Comparison of ENCODE assay signal across 7 mouse cellular contexts in genomic region chr2:26315925-26316311, GRCm38 (mm10). TPM values are rescaled to one million over a fixed set of nuclear protein-coding genes. Genes with fewer than 3 reads are reported as not detected.
DNase-seq lines count a peak whose midpoint lies in the region; ATAC-seq and TF ChIP-seq lines count a peak whose summit lies in the region.

No protein-coding gene starts in this region.

- no peak for TF ChIP-seq CTCF in MEL (IDR thresholded peaks at IDR 0.05 in 2 of 3, conservative IDR thresholded peaks at IDR 0.05 in 1 of 3; ENCODE audit: control insufficient read depth in 1 of 3, insufficient read depth in 1 of 3, low read depth in 2 of 3, low read length in 3 of 3, poor library complexity in 1 of 3, severe bottlenecking in 1 of 3)
- TF ChIP-seq CTCF in embryonic fibroblast, embryonic 13.5 days (IDR thresholded peaks at IDR 0.05; ENCODE audit: borderline replicate concordance, insufficient read depth, low read length) = no peak

- peak overlapping the region; percentile 61 to 64 for H3K4me3 ChIP-seq in MEL (ENCODE audit: control insufficient read depth in 1 of 2, insufficient read depth in 1 of 2, low read depth in 2 of 2, low read length in 2 of 2)
- peak overlapping the region; percentile 68 for H3K4me3 ChIP-seq in embryonic fibroblast, embryonic 13.5 days (ENCODE audit: insufficient read depth, low read length)

- no peaks in the 10 kb centered on the region for H3K79me2 ChIP-seq in MEL (ENCODE audit: control insufficient read depth, insufficient read depth, low read length, poor library complexity)

- H3K9me3 ChIP-seq in MEL (replicated peaks; ENCODE audit: insufficient read depth, low read length) = no peaks in the 10 kb centered on the region

- peak overlapping the region; percentile 58 for H3K9ac ChIP-seq in MEL (ENCODE audit: control insufficient read depth, low read depth, low read length, poor library complexity, severe bottlenecking)

- H3K4me1 ChIP-seq in MEL (ENCODE audit: control insufficient read depth in 1 of 2, insufficient read depth in 2 of 2, low read length in 2 of 2) = no peaks in the 10 kb centered on the region; a peak in 1 of 4 replicates
- H3K4me1 ChIP-seq in embryonic fibroblast, embryonic 13.5 days (ENCODE audit: control insufficient read depth, insufficient read depth, low read length) = peaks cover 8% of the 10 kb centered on the region; the same call in 1 of the 2 replicates

- H3K27ac ChIP-seq in MEL (ENCODE audit: control insufficient read depth, low read depth, low read length) = no peak overlapping the region
- peak overlapping the region; percentile 89 for H3K27ac ChIP-seq in embryonic fibroblast, embryonic 13.5 days (ENCODE audit: insufficient read depth, low read length)

- ATAC-seq in megakaryocyte progenitor cell, adult 5-6 weeks (replicated peaks; ENCODE audit: poor library complexity) = peak; percentile 32; the same call in 1 of the 2 replicates

- no peak for TF ChIP-seq RAD21 in MEL (IDR thresholded peaks at IDR 0.05; ENCODE audit: low read depth, low read length)

- TF ChIP-seq POLR2A in MEL (IDR thresholded peaks at IDR 0.05; ENCODE audit: control insufficient read depth in 1 of 2, insufficient read depth in 1 of 2, low read depth in 1 of 2, low read length in 2 of 2, poor library complexity in 1 of 2) = no peak
- TF ChIP-seq POLR2A in embryonic fibroblast, embryonic 13.5 days (IDR thresholded peaks at IDR 0.05; ENCODE audit: low read depth, low read length) = no peak

- peaks cover 0 to 2% of the 10 kb centered on the region in 2 experiments; a peak in 3 of 4 replicates for H3K27me3 ChIP-seq in MEL (ENCODE audit: control insufficient read depth in 1 of 2, insufficient read depth in 2 of 2, low read length in 2 of 2)

- no peak for TF ChIP-seq EP300 in MEL (IDR thresholded peaks at IDR 0.05; ENCODE audit: low read depth in 1 of 2, low read length in 2 of 2)

- H3K36me3 ChIP-seq in MEL (ENCODE audit: control insufficient read depth in 1 of 2, insufficient read depth in 2 of 2, low read length in 2 of 2) = no peaks in the 10 kb centered on the region

- intact Hi-C loops in left cerebral cortex, postnatal 25 days (cut with DNase I) = loop anchor here (10.0 kb wide), 1 partner anchor 589 kb away; the partner anchor contains the start of gene Surf6

- DNase-seq in MEL (ENCODE audit: low read depth, low spot score) = peak; percentile 26
- peak; percentile 62 for DNase-seq in adrenal gland, postnatal 10 days
- peak; percentile 65 for DNase-seq in heart, postnatal 4 days
- peak; percentile 46 to 48 for DNase-seq in left cerebral cortex, postnatal 25 days (ENCODE audit: low spot score in 2 of 2)
- peak; percentile 59 for DNase-seq in testis, postnatal 14 days (ENCODE audit: low spot score)

TF ChIP-seq in MEL, 35 proteins besides CTCF, POLR2A, EP300 and RAD21:
- TF ChIP-seq MYC (IDR thresholded peaks at IDR 0.05; ENCODE audit: low read depth, low read length) (no peak), SMC3 (IDR thresholded peaks at IDR 0.05; ENCODE audit: low read depth, low read length) (no peak), MAX (IDR thresholded peaks at IDR 0.05; ENCODE audit: low read length) (no peak), NRF1 (IDR thresholded peaks at IDR 0.05; ENCODE audit: insufficient read depth, low read depth, low read length, poor library complexity, severe bottlenecking) (no peak), POLR2AphosphoS2 (IDR thresholded peaks at IDR 0.05; ENCODE audit: low read length) (no peak), ZMIZ1 (IDR thresholded peaks at IDR 0.05; ENCODE audit: low read depth, low read length) (no peak), HCFC1 (IDR thresholded peaks at IDR 0.05; ENCODE audit: low read depth, low read length) (no peak), ZC3H11A (IDR thresholded peaks at IDR 0.05; ENCODE audit: low read depth, low read length) (no peak), KAT2A (conservative IDR thresholded peaks at IDR 0.05; ENCODE audit: low read depth, low read length) (no peak), SIN3A (IDR thresholded peaks at IDR 0.05; ENCODE audit: low read length) (no peak), GATA1 (IDR thresholded peaks at IDR 0.05; ENCODE audit: low read depth, low read length) (no peak), MYB (IDR thresholded peaks at IDR 0.05; ENCODE audit: low read depth, low read length) (no peak), MEF2A (IDR thresholded peaks at IDR 0.05; ENCODE audit: extremely low read depth, insufficient replicate concordance, low read depth, low read length, poor library complexity, severe bottlenecking) (no peak), TAL1 (IDR thresholded peaks at IDR 0.05; ENCODE audit: low read length) (no peak), CHD1 (IDR thresholded peaks at IDR 0.05; ENCODE audit: low read depth, low read length) (no peak), BHLHE40 (IDR thresholded peaks at IDR 0.05; ENCODE audit: borderline replicate concordance, low read depth, low read length) (no peak), MXI1 (IDR thresholded peaks at IDR 0.05; ENCODE audit: low read depth, low read length) (no peak), ETS1 (IDR thresholded peaks at IDR 0.05; ENCODE audit: low read depth, low read length) (no peak)

RNA-seq across cellular contexts. Expression of gene Gpsm1, which starts 0.6 kb away (rescaled TPM):
- 1.4 and 1.7 TPM in 2 replicates for total RNA-seq in MEL (2012; rRNA removed)
- 1 to 10 TPM in 1 of 2 experiments, not detected in 1; 6.9 TPM for polyA plus RNA-seq in MEL (2012; ENCODE audit: insufficient read depth in 1 of 2, insufficient read length in 2 of 2, low read depth in 1 of 2, low replicate concordance in 2 of 2, missing spikeins in 1 of 2)
- 10 to 100 TPM; 15.7 to 19.3 TPM for total RNA-seq in adrenal gland, postnatal 10 days (2021)
- 22.1 and 26.8 TPM in 2 replicates for polyA plus RNA-seq in embryonic fibroblast, embryonic 13.5 days (2011; ENCODE audit: insufficient read length, low read depth, missing spikeins)
- total RNA-seq in heart, postnatal 4 days (2021) = 100 to 1,000 TPM; 142 to 153 TPM
- 10 to 100 TPM; 48.7 to 51.4 TPM for total RNA-seq in left cerebral cortex, postnatal 25 days (2021)
- 6.7 and 7.1 TPM in 2 replicates for total RNA-seq in megakaryocyte progenitor cell, adult 5-6 weeks (2015)
- total RNA-seq in megakaryocyte progenitor cell, adult 5-6 weeks (2017) = 7.4 and 11.9 TPM in 2 replicates

RNA-seq across cellular contexts. Expression of gene Ccdc187, which starts 21.6 kb away (rescaled TPM):
- total RNA-seq in MEL (2012; rRNA removed) = not detected in 2 replicates
- polyA plus RNA-seq in MEL (2012; ENCODE audit: insufficient read depth in 1 of 2, insufficient read length in 2 of 2, low read depth in 1 of 2, low replicate concordance in 2 of 2, missing spikeins in 1 of 2) = not detected
- total RNA-seq in adrenal gland, postnatal 10 days (2021) = 1 to 10 TPM in 1 of 2 experiments, under 1 TPM in 1; 0.81 to 1.5 TPM
- polyA plus RNA-seq in embryonic fibroblast, embryonic 13.5 days (2011; ENCODE audit: insufficient read length, low read depth, missing spikeins) = not detected in 2 replicates
- total RNA-seq in heart, postnatal 4 days (2021) = under 1 TPM; 0.81 to 0.92 TPM
- total RNA-seq in left cerebral cortex, postnatal 25 days (2021) = 1 to 10 TPM in 1 of 2 experiments, under 1 TPM in 1; 0.57 to 4.3 TPM
- not detected in 2 replicates for total RNA-seq in megakaryocyte progenitor cell, adult 5-6 weeks (2015)
- total RNA-seq in megakaryocyte progenitor cell, adult 5-6 weeks (2017) = not detected in 2 replicates

RNA-seq across cellular contexts. Expression of gene Dnlz, which starts 36.0 kb away (rescaled TPM):
- total RNA-seq in MEL (2012; rRNA removed) = 17.4 and 21.8 TPM in 2 replicates
- 10 to 100 TPM in 1 of 2 experiments, not detected in 1; 27.7 TPM for polyA plus RNA-seq in MEL (2012; ENCODE audit: insufficient read depth in 1 of 2, insufficient read length in 2 of 2, low read depth in 1 of 2, low replicate concordance in 2 of 2, missing spikeins in 1 of 2)
- total RNA-seq in adrenal gland, postnatal 10 days (2021) = 10 to 100 TPM; 18.5 to 20.2 TPM
- polyA plus RNA-seq in embryonic fibroblast, embryonic 13.5 days (2011; ENCODE audit: insufficient read length, low read depth, missing spikeins) = 18.2 and 21.2 TPM in 2 replicates
- total RNA-seq in heart, postnatal 4 days (2021) = 10 to 100 TPM; 16.1 to 16.6 TPM
- total RNA-seq in left cerebral cortex, postnatal 25 days (2021) = 10 to 100 TPM; 28.0 to 28.4 TPM
- 6.4 and 6.8 TPM in 2 replicates for total RNA-seq in megakaryocyte progenitor cell, adult 5-6 weeks (2015)
- 5.8 and 6.9 TPM in 2 replicates for total RNA-seq in megakaryocyte progenitor cell, adult 5-6 weeks (2017)

RNA-seq across cellular contexts. Expression of gene Card9, which starts 44.8 kb away (rescaled TPM):
- 0.16 and 0.35 TPM in 2 replicates for total RNA-seq in MEL (2012; rRNA removed)
- polyA plus RNA-seq in MEL (2012; ENCODE audit: insufficient read depth in 1 of 2, insufficient read length in 2 of 2, low read depth in 1 of 2, low replicate concordance in 2 of 2, missing spikeins in 1 of 2) = under 1 TPM in 1 of 2 experiments, not detected in 1; 0.72 TPM
- total RNA-seq in adrenal gland, postnatal 10 days (2021) = 1 to 10 TPM; 1.5 to 2.2 TPM
- not detected in 2 replicates for polyA plus RNA-seq in embryonic fibroblast, embryonic 13.5 days (2011; ENCODE audit: insufficient read length, low read depth, missing spikeins)
- under 1 TPM; 0.60 to 0.95 TPM for total RNA-seq in heart, postnatal 4 days (2021)
- total RNA-seq in left cerebral cortex, postnatal 25 days (2021) = 1 to 10 TPM; 2.6 to 3.3 TPM
- total RNA-seq in megakaryocyte progenitor cell, adult 5-6 weeks (2015) = 27.3 and 33.3 TPM in 2 replicates
- 99.2 and 121 TPM in 2 replicates for total RNA-seq in megakaryocyte progenitor cell, adult 5-6 weeks (2017)
